Comparison of ENCODE assay signal across 8 mouse cellular contexts in genomic region chr5:100030069-100030468, GRCm38 (mm10). TPM values are rescaled to one million over a fixed set of nuclear protein-coding genes. Genes with fewer than 3 reads are reported as not detected.
A peak's percentile ranks its signal among the peaks of the same experiment; 100 is the strongest.
DNase-seq lines count a peak whose midpoint lies in the region; ATAC-seq and TF ChIP-seq lines count a peak whose summit lies in the region.

No protein-coding gene starts in this region.

- peak; percentile 88 for ATAC-seq in heart, embryonic 15.5 days (replicated peaks; ENCODE audit: insufficient number of reproducible peaks, insufficient read depth, low FRiP score, low read depth)
- no peak for ATAC-seq in cerebellum, adult (ENCODE audit: insufficient number of reproducible peaks, low FRiP score, low TSS enrichment)

- H3K4me3 ChIP-seq in kidney, adult 2 months (ENCODE audit: insufficient read depth, low read depth, low read length), result no peak overlapping the region
- no peak overlapping the region for H3K4me3 ChIP-seq in heart, embryonic 15.5 days
- no peak overlapping the region for H3K4me3 ChIP-seq in thymus, adult 2 months (ENCODE audit: control insufficient read depth, insufficient read depth, low read length)

- no peak for TF ChIP-seq CTCF in kidney, adult 2 months (conservative IDR thresholded peaks at IDR 0.05; ENCODE audit: insufficient read depth, insufficient read length, low read depth, low read length)
- no peak for TF ChIP-seq CTCF in brain, embryonic 14.5 days (IDR thresholded peaks at IDR 0.05; ENCODE audit: borderline replicate concordance, extremely low read depth, insufficient read depth, insufficient read length)
- no peak for TF ChIP-seq CTCF in thymus, adult 2 months (IDR thresholded peaks at IDR 0.05; ENCODE audit: borderline replicate concordance, control insufficient read depth, extremely low read depth, insufficient read depth, low read length, poor library complexity)

- no peak for TF ChIP-seq POLR2A in kidney, adult 2 months (IDR thresholded peaks at IDR 0.05; ENCODE audit: low read depth, low read length)
- TF ChIP-seq POLR2A in brain, embryonic 14.5 days (IDR thresholded peaks at IDR 0.05; ENCODE audit: borderline replicate concordance, extremely low read depth, insufficient read depth, insufficient read length, poor library complexity, severe bottlenecking), result no peak
- TF ChIP-seq POLR2A in thymus, adult 2 months (IDR thresholded peaks at IDR 0.05; ENCODE audit: control insufficient read depth, extremely low read depth, insufficient read depth, low read length, poor library complexity), result no peak

- no peaks in the 10 kb centered on the region; the same call in 1 of the 2 replicates for H3K4me1 ChIP-seq in kidney, adult 2 months (ENCODE audit: control insufficient read depth, insufficient read depth, low read length)
- H3K4me1 ChIP-seq in heart, embryonic 15.5 days (replicated peaks), result peaks cover 39% of the 10 kb centered on the region
- H3K4me1 ChIP-seq in thymus, adult 2 months (replicated peaks; ENCODE audit: control insufficient read depth, insufficient read depth, low read length), result no peaks in the 10 kb centered on the region

- 19% methylated on average over 6 of the region's 6 CpGs for WGBS in kidney, adult 2 months
- 7% methylated on average over 6 of the region's 6 CpGs for WGBS in heart, embryonic 15.5 days
- 73% methylated on average over 6 of the region's 6 CpGs for WGBS in thymus, adult 2 months

- peak overlapping the region; percentile 5; the same call in 1 of the 2 replicates for H3K4me2 ChIP-seq in heart, embryonic 15.5 days

- peak; percentile 56 for DNase-seq in kidney, postnatal 10 days
- DNase-seq in kidney, adult 2 months, result no peak
- peak; percentile 90 for DNase-seq in brain, embryonic 14.5 days (ENCODE audit: low read depth)
- peak; percentile 46 to 62 for DNase-seq in lung, postnatal 4 days
- no peak for DNase-seq in cerebellum, adult 8-10 months
- no peak for DNase-seq in thymus, adult 2 months

- no peak overlapping the region for H3K9ac ChIP-seq in heart, embryonic 15.5 days

- H3K9me3 ChIP-seq in heart, embryonic 15.5 days (replicated peaks), result no peaks in the 10 kb centered on the region

- H3K36me3 ChIP-seq in kidney, adult 2 months (ENCODE audit: control insufficient read depth, insufficient read depth, low read length), result peaks cover 3% of the 10 kb centered on the region; the same call in 1 of the 2 replicates
- peaks cover 29% of the 10 kb centered on the region for H3K36me3 ChIP-seq in heart, embryonic 15.5 days
- peaks cover 26% of the 10 kb centered on the region for H3K36me3 ChIP-seq in thymus, adult 2 months (ENCODE audit: control insufficient read depth, insufficient read depth, low read length)

- H3K27ac ChIP-seq in kidney, adult 2 months (ENCODE audit: insufficient read depth, low read depth, low read length), result no peak overlapping the region
- H3K27ac ChIP-seq in heart, embryonic 15.5 days, result peak overlapping the region; percentile 77
- no peak overlapping the region for H3K27ac ChIP-seq in thymus, adult 2 months (ENCODE audit: control insufficient read depth, insufficient read depth, low read length)

- H3K27me3 ChIP-seq in kidney, adult 2 months (replicated peaks; ENCODE audit: control insufficient read depth, insufficient read depth, low read length), result no peaks in the 10 kb centered on the region
- no peaks in the 10 kb centered on the region for H3K27me3 ChIP-seq in heart, embryonic 15.5 days
- H3K27me3 ChIP-seq in thymus, adult 2 months (ENCODE audit: control insufficient read depth, insufficient read depth, low read length), result no peaks in the 10 kb centered on the region

RNA-seq across cellular contexts. Expression of gene Hnrnpdl, which starts 9.4 kb away (rescaled TPM):
- polyA plus RNA-seq in kidney, adult 2 months (2012; rRNA removed), result 33.4 and 40.5 TPM in 2 replicates
- 454 and 560 TPM in 2 replicates for polyA plus RNA-seq in brain, embryonic 14.5 days (2012; rRNA removed)
- 77.5 and 93.8 TPM in 2 replicates for polyA plus RNA-seq in heart, embryonic 15.5 days (2015; fragmentation: Nextera tagmentation; extraction: Ambion mirVana)
- 142 and 148 TPM in 2 replicates for polyA plus RNA-seq in thymus, adult 2 months (2012; rRNA removed)

RNA-seq across cellular contexts. Expression of gene Enoph1, which starts 9.7 kb away (rescaled TPM):
- polyA plus RNA-seq in kidney, adult 2 months (2012; rRNA removed), result 17.1 and 17.9 TPM in 2 replicates
- 57.5 and 59.5 TPM in 2 replicates for polyA plus RNA-seq in brain, embryonic 14.5 days (2012; rRNA removed)
- 22.7 and 28.7 TPM in 2 replicates for polyA plus RNA-seq in heart, embryonic 15.5 days (2015; fragmentation: Nextera tagmentation; extraction: Ambion mirVana)
- polyA plus RNA-seq in thymus, adult 2 months (2012; rRNA removed), result 34.2 and 46.3 TPM in 2 replicates

RNA-seq across cellular contexts. Expression of gene 4930524J08Rik, which starts 51.2 kb away (rescaled TPM):
- polyA plus RNA-seq in kidney, adult 2 months (2012; rRNA removed), result 1.8 and 4.1 TPM in 2 replicates
- 3.4 and 4.9 TPM in 2 replicates for polyA plus RNA-seq in brain, embryonic 14.5 days (2012; rRNA removed)
- 0.52 and 0.84 TPM in 2 replicates for polyA plus RNA-seq in heart, embryonic 15.5 days (2015; fragmentation: Nextera tagmentation; extraction: Ambion mirVana)
- 3.9 and 5.6 TPM in 2 replicates for polyA plus RNA-seq in thymus, adult 2 months (2012; rRNA removed)

RNA-seq across cellular contexts. Expression of gene Hnrnpd, which starts 51.3 kb away (rescaled TPM):
- 20.3 and 21.2 TPM in 2 replicates for polyA plus RNA-seq in kidney, adult 2 months (2012; rRNA removed)
- 244 and 283 TPM in 2 replicates for polyA plus RNA-seq in brain, embryonic 14.5 days (2012; rRNA removed)
- 94.3 and 128 TPM in 2 replicates for polyA plus RNA-seq in heart, embryonic 15.5 days (2015; fragmentation: Nextera tagmentation; extraction: Ambion mirVana)
- 62.6 and 93.5 TPM in 2 replicates for polyA plus RNA-seq in thymus, adult 2 months (2012; rRNA removed)

Comparison
In these comparisons a context has a peak if more than half of its experiments do, and no peak if none do; other contexts are left out.
1. DNase-seq: peak in kidney, postnatal 10 days (single experiment), brain, embryonic 14.5 days (single experiment) and lung, postnatal 4 days (2 of 2); none in kidney, adult 2 months (single experiment), cerebellum, adult 8-10 months (single experiment) and thymus, adult 2 months (single experiment).